ENCODE assay signal across 7 mouse cellular contexts in the genomic region with DNA sequence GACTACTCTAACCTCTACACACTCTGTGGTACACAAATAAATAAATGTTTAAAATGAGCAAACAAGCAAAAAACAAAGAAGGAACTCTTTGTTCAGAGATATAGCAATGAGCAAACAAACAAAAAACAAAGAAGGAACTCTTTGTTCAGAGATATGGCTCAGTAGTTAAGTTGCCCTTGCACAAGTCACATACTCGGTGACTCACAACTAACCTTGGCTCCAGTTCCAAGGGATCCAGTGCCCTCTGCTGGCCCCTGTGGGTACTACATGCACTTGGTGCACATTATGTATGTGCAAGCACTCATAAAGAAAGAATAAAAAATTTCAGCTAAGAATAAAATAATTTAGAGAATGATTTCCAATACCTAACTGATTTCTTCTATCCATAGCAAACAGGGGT. TPM values are rescaled to one million over a fixed set of nuclear protein-coding genes. Genes with fewer than 3 reads are reported as not detected.
DNase-seq lines count a peak whose midpoint lies in the region.

No protein-coding gene starts in this region.

- intact Hi-C loops in gastrocnemius, postnatal 36 days (cut with DNase I) = no loop called here

- DNase-seq in B cell, adult 2 months = peak; percentile 87 to 88
- DNase-seq in ES-CJ7 (ENCODE audit: low read depth, low spot score) = peak; percentile 66
- peak; percentile 56 for DNase-seq in c-Kit-positive CD71-positive TER-119-positive erythroid progenitor cells, embryonic 14.5 days (ENCODE audit: low spot score)
- DNase-seq in gastrocnemius, postnatal 36 days = peak; percentile 50 to 75
- peak; percentile 56 for DNase-seq in layer of hippocampus, adult 11-12 months (ENCODE audit: low spot score)
- DNase-seq in lung, postnatal 14 days = peak; percentile 88
- peak; percentile 69 to 84 for DNase-seq in spleen, postnatal 10 days (ENCODE audit: low spot score in 2 of 2)

RNA-seq across cellular contexts. Expression of a gene that starts 17.9 kb away (rescaled TPM):
- total RNA-seq in gastrocnemius, postnatal 36 days (2021) = not detected

Comparison
In these comparisons a context has a peak if more than half of its experiments do, and no peak if none do; other contexts are left out.
1. Peak in every context shown above with its lines: DNase-seq.